In genomic region chr1:157038111-157039008, GRCm38 (mm10) we compare ENCODE assay signal across 8 mouse cellular contexts.
DNase-seq lines count a peak whose midpoint lies in the region; ATAC-seq and TF ChIP-seq lines count a peak whose summit lies in the region.

No protein-coding gene starts in this region.

- H3K36me3 ChIP-seq in embryonic facial prominence, embryonic 10.5 days (replicated peaks) = no peaks in the 10 kb centered on the region
- no peaks in the 10 kb centered on the region for H3K36me3 ChIP-seq in hindbrain, postnatal 0 days (ENCODE audit: insufficient read depth, low read length)

- TF ChIP-seq CTCF in layer of hippocampus, adult 2 months (conservative IDR thresholded peaks at IDR 0.05) = no peak
- no peak for TF ChIP-seq CTCF in hindbrain, postnatal 0 days (IDR thresholded peaks at IDR 0.05; ENCODE audit: low read depth)

- peak overlapping the region; percentile 80 for H3K27ac ChIP-seq in layer of hippocampus, adult 2 months
- H3K27ac ChIP-seq in embryonic facial prominence, embryonic 10.5 days (replicated peaks) = peak overlapping the region; percentile 78
- peak overlapping the region; percentile 48 for H3K27ac ChIP-seq in hindbrain, postnatal 0 days

- no peak for ATAC-seq in hindbrain, postnatal 0 days
- no peak for ATAC-seq in erythroid progenitor cell, adult 5-6 weeks (replicated peaks; ENCODE audit: low FRiP score, poor library complexity, severe bottlenecking)

- no peak overlapping the region for H3K9ac ChIP-seq in hindbrain, postnatal 0 days (replicated peaks; ENCODE audit: low read length)

- peaks cover 44% of the 10 kb centered on the region for H3K4me1 ChIP-seq in embryonic facial prominence, embryonic 10.5 days
- H3K4me1 ChIP-seq in hindbrain, postnatal 0 days (ENCODE audit: insufficient read depth, low read length) = peaks cover 16% of the 10 kb centered on the region

- no peak for DNase-seq in layer of hippocampus, adult 2 months (ENCODE audit: low spot score in 2 of 2)
- DNase-seq in layer of hippocampus, postnatal 10 days (ENCODE audit: low spot score in 2 of 2) = no peak
- DNase-seq in embryonic facial prominence, embryonic 10.5 days (ENCODE audit: low spot score) = no peak
- no peak for DNase-seq in hindbrain, postnatal 0 days (ENCODE audit: low spot score)
- DNase-seq in naive thymus-derived CD4-positive, alpha-beta T cell, adult 2 months (ENCODE audit: low read depth) = peak; percentile 73
- DNase-seq in kidney, adult 11 months = no peak
- no peak for DNase-seq in cerebellum, adult 9-10 months

- 69% methylated on average over 14 of the region's 14 CpGs for WGBS in embryonic facial prominence, embryonic 10.5 days
- 51% methylated on average over 14 of the region's 14 CpGs for WGBS in hindbrain, postnatal 0 days

- H3K4me2 ChIP-seq in hindbrain, postnatal 0 days (ENCODE audit: low read depth, low read length) = peak overlapping the region; percentile 28; the same call in 1 of the 2 replicates

- H3K9me3 ChIP-seq in embryonic facial prominence, embryonic 10.5 days = no peaks in the 10 kb centered on the region
- no peaks in the 10 kb centered on the region for H3K9me3 ChIP-seq in hindbrain, postnatal 0 days (ENCODE audit: low read length)

- H3K27me3 ChIP-seq in embryonic facial prominence, embryonic 10.5 days (replicated peaks; ENCODE audit: low read depth, poor library complexity, severe bottlenecking) = no peaks in the 10 kb centered on the region
- H3K27me3 ChIP-seq in hindbrain, postnatal 0 days (ENCODE audit: insufficient read depth, low read length) = no peaks in the 10 kb centered on the region

- H3K4me3 ChIP-seq in layer of hippocampus, adult 2 months = no peak overlapping the region
- no peak overlapping the region for H3K4me3 ChIP-seq in embryonic facial prominence, embryonic 10.5 days
- H3K4me3 ChIP-seq in hindbrain, postnatal 0 days (ENCODE audit: low read length) = no peak overlapping the region
